Mouse (Mus musculus) myocyte (in vitro differentiated cells): ENCODE results near the gene Zfp131. TPM values are rescaled to one million over a fixed set of nuclear protein-coding genes. Genes with fewer than 3 reads are reported as not detected.

Source experiments
- H3K27me3 ChIP-seq: one replicate; pipeline ENCODE4 v1.6.1; 2011; ENCODE audit not compliant: control insufficient read depth, insufficient read depth, insufficient read length
- H3K36me3 ChIP-seq: one replicate; pipeline ENCODE4 v1.6.1; 2011; ENCODE audit not compliant: control insufficient read depth, insufficient read depth
- H3K4me2 ChIP-seq: one replicate; pipeline ENCODE4 v1.6.1; 2011; ENCODE audit warnings: low read depth, control low read depth
- H3K4me3 ChIP-seq: one replicate; pipeline ENCODE4 v1.5.1; 2011; ENCODE audit warnings: mild to moderate bottlenecking, control low read depth, moderate library complexity
- H3K79me2 ChIP-seq: one replicate; pipeline ENCODE4 v1.6.1; 2011; ENCODE audit not compliant: control insufficient read depth, insufficient read depth
- H3ac ChIP-seq: one replicate; pipeline ENCODE4 v1.6.1; 2011; ENCODE audit not compliant: control insufficient read depth, insufficient read length
- CEBPB ChIP-seq: IDR thresholded peaks from 2 replicates; pipeline ENCODE4 v1.6.1; 2011; ENCODE audit warnings: mild to moderate bottlenecking, moderate library complexity; ENCODE audit not compliant: poor library complexity, insufficient read depth, severe bottlenecking
- E2F4 ChIP-seq: IDR thresholded peaks from one replicate; pipeline ENCODE4 v1.6.1; 2011; ENCODE audit warnings: mild to moderate bottlenecking, control low read depth, moderate library complexity; ENCODE audit not compliant: insufficient read depth
- MAX ChIP-seq: IDR thresholded peaks from one replicate; pipeline ENCODE4 v1.6.1; 2011; ENCODE audit warnings: low read depth, mild to moderate bottlenecking, control low read depth
- MYOD1 ChIP-seq, 3 experiments: IDR thresholded peaks; one replicate each; pipeline ENCODE4 v1.6.1; 2011; ENCODE audit warnings: control low read depth in 2 of 3, low read depth in 2 of 3, mild to moderate bottlenecking in 2 of 3, moderate library complexity in 1 of 3; ENCODE audit not compliant: insufficient read length in 2 of 3, control insufficient read depth in 1 of 3
- MYOG ChIP-seq, 3 experiments: IDR thresholded peaks; one replicate each; pipeline ENCODE4 v1.6.1; 2011; ENCODE audit warnings: control low read depth in 2 of 3, low read depth in 2 of 3, mild to moderate bottlenecking in 2 of 3; ENCODE audit not compliant: insufficient read length in 2 of 3, control insufficient read depth in 1 of 3, insufficient read depth in 1 of 3
- POLR2A ChIP-seq: IDR thresholded peaks from one replicate; pipeline ENCODE4 v1.6.1; 2011; ENCODE audit warnings: low read depth, mild to moderate bottlenecking, control low read depth, moderate library complexity; ENCODE audit not compliant: insufficient read length
- POLR2AphosphoS2 ChIP-seq: IDR thresholded peaks from one replicate; pipeline ENCODE4 v1.6.1; 2011; ENCODE audit warnings: low read depth, control low read depth; ENCODE audit not compliant: insufficient read length
- REST ChIP-seq: IDR thresholded peaks from one replicate; pipeline ENCODE4 v1.6.1; 2011; ENCODE audit warnings: mild to moderate bottlenecking, control low read depth, moderate library complexity; ENCODE audit not compliant: insufficient read depth, insufficient read length
- SRF ChIP-seq: IDR thresholded peaks from one replicate; pipeline ENCODE4 v1.6.1; 2011; ENCODE audit warnings: low read depth; ENCODE audit not compliant: control insufficient read depth, insufficient read length
- TCF12 ChIP-seq: IDR thresholded peaks from one replicate; pipeline ENCODE4 v1.6.1; 2011; ENCODE audit warnings: mild to moderate bottlenecking, control low read depth; ENCODE audit not compliant: poor library complexity, insufficient read depth, severe bottlenecking
- TCF3 ChIP-seq: IDR thresholded peaks from one replicate; pipeline ENCODE4 v1.6.1; 2011; ENCODE audit warnings: low read depth, control low read depth; ENCODE audit not compliant: insufficient read length
- USF1 ChIP-seq: IDR thresholded peaks from one replicate; pipeline ENCODE4 v1.6.1; 2011; ENCODE audit warnings: low read depth, mild to moderate bottlenecking, control low read depth, moderate library complexity
- polyA plus RNA-seq: library from polyadenylated mRNA; unstranded; fragments of >200 nt; fragmentation: generic; extraction: Trizol; gene quantifications from one replicate; pipeline ENCODE4 v1.2.1, GENCODE M21; 2012; ENCODE audit warnings: missing spikeins

Gene Zfp131
- polyA plus RNA-seq, 1 experiment: 9.1 TPM

- Histone ChIP-seq H3K79me2 (no peaks in the 10 kb centered on the region), H3ac (no peak overlapping the region), H3K4me3 (no peak overlapping the region), H3K36me3 (no peaks in the 10 kb centered on the region), H3K27me3 (no peaks in the 10 kb centered on the region), H3K4me2 (no peak overlapping the region)
- TF ChIP-seq TCF3 (no peak), MAX (no peak), POLR2AphosphoS2 (no peak), SRF (no peak), MYOD1 (IDR thresholded peaks at IDR 0.05; ENCODE audit: control insufficient read depth in 1 of 3, insufficient read length in 2 of 3, low read depth in 2 of 3) (no peak), POLR2A (no peak)
Measured at GRCm38 (mm10) chr13:119754635-119755020, 36.1 kb downstream of the Zfp131 start.

DNA sequence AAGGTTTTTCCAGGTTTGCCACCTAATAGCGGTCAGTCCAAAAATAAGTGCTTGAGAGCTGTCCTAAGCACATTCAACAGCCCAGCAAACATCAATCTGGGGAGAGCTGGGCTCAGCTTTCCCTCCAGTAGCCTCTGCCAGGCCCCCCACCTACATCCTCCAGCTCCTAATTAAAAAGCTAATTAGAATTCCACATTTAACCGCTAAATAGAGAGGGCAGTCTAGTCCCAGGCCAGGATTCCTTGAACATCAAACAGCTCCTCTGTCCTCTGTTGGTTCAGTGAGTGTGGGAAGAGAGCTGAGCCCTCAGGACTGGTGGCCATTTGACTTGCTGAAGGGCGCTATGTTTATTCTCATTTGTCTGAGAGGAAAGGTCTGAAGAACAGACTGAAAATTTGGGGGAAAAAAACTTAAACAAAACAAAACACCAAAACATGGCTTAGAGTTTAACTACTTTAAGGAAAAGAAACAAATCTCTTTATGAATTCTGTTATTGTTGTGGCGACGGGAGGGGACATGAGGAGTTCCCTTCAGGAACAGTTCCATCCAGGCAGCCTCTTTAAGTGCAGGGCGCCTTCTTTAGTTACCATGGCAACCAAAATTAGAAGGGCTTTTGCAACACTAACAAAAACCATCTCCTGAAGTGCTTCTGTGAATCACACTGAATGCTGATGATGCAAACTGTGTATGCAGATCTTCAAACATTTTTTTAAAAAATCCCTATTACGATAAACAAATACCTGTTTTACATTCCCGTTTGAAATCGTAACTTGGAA is 36.6 kb downstream of the Zfp131 start:
- Histone ChIP-seq H3K4me3 (no peak overlapping the region), H3K79me2 (no peaks in the 10 kb centered on the region), H3K27me3 (no peaks in the 10 kb centered on the region), H3K36me3 (no peaks in the 10 kb centered on the region), H3ac (no peak overlapping the region), H3K4me2 (no peak overlapping the region)
- TF ChIP-seq MAX: no peak
- no peak for TF ChIP-seq SRF
- TF ChIP-seq USF1: no peak
- TF ChIP-seq MYOD1 (IDR thresholded peaks at IDR 0.05; ENCODE audit: control insufficient read depth in 1 of 3, insufficient read length in 2 of 3, low read depth in 2 of 3): no peak
- no peak for TF ChIP-seq POLR2A
- no peak for TF ChIP-seq MYOG (IDR thresholded peaks at IDR 0.05; ENCODE audit: control insufficient read depth in 1 of 3, insufficient read depth in 1 of 3, insufficient read length in 2 of 3, low read depth in 2 of 3)
- TF ChIP-seq REST: no peak
- no peak for TF ChIP-seq TCF12
- no peak for TF ChIP-seq POLR2AphosphoS2
- TF ChIP-seq TCF3: no peak
- TF ChIP-seq CEBPB: no peak

DNA sequence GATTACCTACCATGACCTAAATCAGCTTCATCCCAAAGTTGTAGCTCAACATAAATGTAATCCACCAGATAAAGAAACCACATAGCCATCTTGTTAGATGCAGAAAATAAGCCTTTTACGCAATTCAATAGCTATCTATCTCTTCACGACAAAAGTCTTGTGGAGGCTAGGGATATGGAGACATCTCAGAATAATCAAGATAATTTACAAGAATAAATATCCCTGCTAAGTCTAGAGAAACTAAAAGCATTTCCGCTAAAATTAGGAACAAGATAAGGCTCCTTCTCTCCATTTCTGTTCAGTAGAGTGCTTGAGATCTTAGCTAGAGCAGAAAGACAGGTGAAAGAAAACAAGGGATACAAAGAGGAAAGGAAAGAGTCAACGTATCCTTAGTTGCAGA is 43.8 kb downstream of the Zfp131 start:
- no peaks in the 10 kb centered on the region for H3K36me3 ChIP-seq
- no peak overlapping the region for H3ac ChIP-seq
- no peaks in the 10 kb centered on the region for H3K27me3 ChIP-seq
- TF ChIP-seq E2F4: no peak
- H3K4me3 ChIP-seq: no peak overlapping the region
- H3K4me2 ChIP-seq: no peak overlapping the region
- H3K79me2 ChIP-seq: no peaks in the 10 kb centered on the region

- Histone ChIP-seq H3K27me3 (no peaks in the 10 kb centered on the region), H3K4me2 (no peak overlapping the region), H3K79me2 (no peaks in the 10 kb centered on the region), H3ac (no peak overlapping the region), H3K4me3 (no peak overlapping the region), H3K36me3 (no peaks in the 10 kb centered on the region)
- no peak for TF ChIP-seq MYOG (IDR thresholded peaks at IDR 0.05; ENCODE audit: control insufficient read depth in 1 of 3, insufficient read depth in 1 of 3, insufficient read length in 2 of 3, low read depth in 2 of 3)
- TF ChIP-seq SRF: no peak
- no peak for TF ChIP-seq POLR2A
- TF ChIP-seq CEBPB: no peak
- no peak for TF ChIP-seq E2F4
- no peak for TF ChIP-seq MYOD1 (IDR thresholded peaks at IDR 0.05; ENCODE audit: control insufficient read depth in 1 of 3, insufficient read length in 2 of 3, low read depth in 2 of 3)
- no peak for TF ChIP-seq MAX
- no peak for TF ChIP-seq TCF3
- no peak for TF ChIP-seq REST
Measured at GRCm38 (mm10) chr13:119743470-119743869, 47.2 kb downstream of the Zfp131 start.

GRCm38 (mm10) chr13:119742711-119743415 is 47.8 kb downstream of the Zfp131 start:
- Histone ChIP-seq H3K27me3 (no peaks in the 10 kb centered on the region), H3K4me2 (no peak overlapping the region), H3K4me3 (no peak overlapping the region), H3ac (no peak overlapping the region), H3K79me2 (no peaks in the 10 kb centered on the region), H3K36me3 (no peaks in the 10 kb centered on the region)
- no peak for TF ChIP-seq REST
- TF ChIP-seq CEBPB: no peak
- no peak for TF ChIP-seq TCF3
- TF ChIP-seq SRF: no peak
- no peak for TF ChIP-seq E2F4
- no peak for TF ChIP-seq MYOD1 (IDR thresholded peaks at IDR 0.05; ENCODE audit: control insufficient read depth in 1 of 3, insufficient read length in 2 of 3, low read depth in 2 of 3)
- TF ChIP-seq USF1: no peak
- no peak for TF ChIP-seq TCF12
